Mouse (Mus musculus) embryonic fibroblast, embryonic 13.5 days (primary cell): Measurements from ENCODE around the gene Ly6f. TPM values are rescaled to one million over a fixed set of nuclear protein-coding genes. Genes with fewer than 3 reads are reported as not detected.

ENCODE experiments used
- H3K27ac ChIP-seq: 2 replicates; pipeline ENCODE4 v1.5.1; 2012; ENCODE audit warnings: low read length, control low read depth, inconsistent platforms; ENCODE audit not compliant: insufficient read depth
- H3K4me1 ChIP-seq: 2 replicates; pipeline ENCODE4 v1.6.1; 2011; ENCODE audit warnings: low read length; ENCODE audit not compliant: control insufficient read depth, insufficient read depth
- H3K4me3 ChIP-seq: 2 replicates; pipeline ENCODE4 v1.5.1; 2011; ENCODE audit warnings: mild to moderate bottlenecking, control low read depth, low read length; ENCODE audit not compliant: insufficient read depth
- CTCF ChIP-seq: IDR thresholded peaks from 2 replicates; pipeline ENCODE4 v1.5.1; 2011; ENCODE audit warnings: mild to moderate bottlenecking, control low read depth, low read length, moderate library complexity, borderline replicate concordance; ENCODE audit not compliant: insufficient read depth
- POLR2A ChIP-seq: IDR thresholded peaks from 2 replicates; pipeline ENCODE4 v1.6.1; 2011; ENCODE audit warnings: low read depth, mild to moderate bottlenecking, control low read depth, low read length, moderate library complexity
- polyA plus RNA-seq: library from polyadenylated mRNA; stranded (reverse); fragments of >200 nt; gene quantifications from 2 replicates; pipeline ENCODE4 v1.2.4, GENCODE M21; 2011; ENCODE audit warnings: low read depth; ENCODE audit not compliant: missing spikeins, insufficient read length

The Ly6f gene
- polyA plus RNA-seq, 1 experiment, result not detected

DNA sequence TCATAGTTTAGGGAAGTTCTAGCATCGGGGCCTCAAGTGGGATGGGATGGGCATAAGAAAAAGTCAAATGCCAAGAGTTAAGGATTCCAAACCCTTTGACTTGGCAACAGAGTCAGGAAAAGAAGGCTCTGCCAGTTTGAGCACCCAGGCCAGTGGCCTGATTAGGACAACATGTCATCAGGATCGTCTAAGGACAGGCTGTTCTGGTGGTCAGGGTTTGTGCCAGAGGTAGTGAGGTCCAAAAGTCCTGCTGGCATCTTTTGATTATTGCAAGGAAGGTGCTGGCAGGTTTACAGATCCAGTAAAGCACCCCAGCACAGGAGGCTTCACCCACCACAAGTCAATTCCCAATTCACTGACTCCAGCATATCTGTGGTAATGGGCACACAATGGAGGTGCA lies 46.2 kb downstream of the Ly6f start:
- no peaks in the 10 kb centered on the region for H3K4me1 ChIP-seq
- no peak overlapping the region for H3K4me3 ChIP-seq
- TF ChIP-seq CTCF, result no peak
- no peak overlapping the region for H3K27ac ChIP-seq

DNA sequence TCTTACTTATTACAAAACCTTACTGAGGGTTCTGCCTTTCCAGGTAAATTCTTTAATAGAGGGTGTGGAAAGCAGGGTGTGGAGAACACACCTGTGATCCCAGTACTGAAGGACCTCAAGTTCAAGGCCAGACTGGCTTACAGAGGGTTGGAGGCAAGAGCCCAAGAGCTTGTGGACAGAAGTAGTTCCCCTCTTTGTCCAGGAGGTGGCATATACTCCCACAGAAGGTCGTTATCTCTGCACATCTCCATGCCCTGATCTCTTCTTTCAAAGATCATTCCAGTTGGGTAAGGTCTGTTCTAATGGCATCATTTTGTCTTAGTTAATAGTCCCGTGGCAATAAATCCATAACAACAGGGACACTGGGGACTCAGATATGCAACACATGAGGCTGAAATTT lies 49.0 kb downstream of the Ly6f start:
- Histone ChIP-seq H3K4me1 (no peaks in the 10 kb centered on the region), H3K4me3 (no peak overlapping the region), H3K27ac (no peak overlapping the region)
- TF ChIP-seq POLR2A (no peak), CTCF (no peak)

DNA sequence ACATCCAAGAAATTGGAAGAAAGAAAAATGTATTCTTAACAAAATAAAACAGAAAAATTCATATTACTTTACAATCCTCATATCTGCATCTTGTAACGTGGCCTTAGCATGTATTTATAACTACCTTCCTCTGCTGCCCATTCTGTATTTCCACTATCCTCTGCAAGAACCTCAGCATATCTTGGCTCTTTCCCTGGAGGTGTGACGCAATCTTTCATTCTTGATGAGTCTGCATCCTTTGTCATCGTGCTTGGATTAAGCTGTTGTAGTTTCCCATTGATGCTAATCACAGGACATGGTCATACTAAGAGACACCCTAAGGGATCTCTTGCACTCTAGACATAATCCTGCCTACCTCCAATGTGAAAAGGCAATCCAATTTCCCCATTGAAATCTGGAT lies 50.4 kb downstream of the Ly6f start:
- Histone ChIP-seq H3K27ac (no peak overlapping the region), H3K4me1 (no peaks in the 10 kb centered on the region), H3K4me3 (no peak overlapping the region)
- no peak for TF ChIP-seq POLR2A
- no peak for TF ChIP-seq CTCF

DNA sequence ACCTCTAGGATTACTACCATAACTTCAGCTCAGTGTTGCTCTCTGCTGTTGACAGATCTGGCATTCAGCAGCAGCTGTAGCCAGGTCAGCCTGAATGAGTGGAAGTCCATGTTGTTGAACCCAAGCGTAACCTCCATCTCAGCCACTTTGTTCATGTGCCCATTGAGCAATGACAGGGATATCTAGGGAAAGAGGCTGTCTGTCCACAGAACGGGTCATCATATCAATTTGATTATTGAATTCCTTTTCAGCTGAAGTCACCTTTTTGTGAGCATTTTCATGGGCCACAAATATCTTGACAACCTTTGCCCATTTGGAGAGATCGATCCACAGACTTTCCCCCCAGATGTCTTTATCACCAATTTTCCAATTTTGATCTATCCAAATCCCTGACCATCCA lies 51.9 kb downstream of the Ly6f start:
- H3K4me1 ChIP-seq, result no peaks in the 10 kb centered on the region
- no peak overlapping the region for H3K4me3 ChIP-seq
- H3K27ac ChIP-seq, result no peak overlapping the region
- TF ChIP-seq POLR2A (no peak), CTCF (no peak)

Other genes with a start within 250 kb of the Ly6f start
- gene Ly6c1, start 219.6 kb upstream of the Ly6f start, polyA plus RNA-seq, result 28.7 and 40.8 TPM in 2 replicates
- gene Ly6c2, start 156.5 kb upstream of the Ly6f start, polyA plus RNA-seq, result 0.58 and 2.4 TPM in 2 replicates
- not detected in 2 replicates for gene Ly6g, start 113.2 kb upstream of the Ly6f start, polyA plus RNA-seq
- gene BC025446, start 52.0 kb upstream of the Ly6f start, polyA plus RNA-seq, result not detected in 2 replicates